Mouse (Mus musculus): ENCODE measurements around the gene Fkbp15.
"Not testable (repeated sequence)": the region's sequence is repeated elsewhere in the genome, so short reads cannot be mapped to it uniquely, and the experiment has no call there.

Fkbp15 gene

DNA sequence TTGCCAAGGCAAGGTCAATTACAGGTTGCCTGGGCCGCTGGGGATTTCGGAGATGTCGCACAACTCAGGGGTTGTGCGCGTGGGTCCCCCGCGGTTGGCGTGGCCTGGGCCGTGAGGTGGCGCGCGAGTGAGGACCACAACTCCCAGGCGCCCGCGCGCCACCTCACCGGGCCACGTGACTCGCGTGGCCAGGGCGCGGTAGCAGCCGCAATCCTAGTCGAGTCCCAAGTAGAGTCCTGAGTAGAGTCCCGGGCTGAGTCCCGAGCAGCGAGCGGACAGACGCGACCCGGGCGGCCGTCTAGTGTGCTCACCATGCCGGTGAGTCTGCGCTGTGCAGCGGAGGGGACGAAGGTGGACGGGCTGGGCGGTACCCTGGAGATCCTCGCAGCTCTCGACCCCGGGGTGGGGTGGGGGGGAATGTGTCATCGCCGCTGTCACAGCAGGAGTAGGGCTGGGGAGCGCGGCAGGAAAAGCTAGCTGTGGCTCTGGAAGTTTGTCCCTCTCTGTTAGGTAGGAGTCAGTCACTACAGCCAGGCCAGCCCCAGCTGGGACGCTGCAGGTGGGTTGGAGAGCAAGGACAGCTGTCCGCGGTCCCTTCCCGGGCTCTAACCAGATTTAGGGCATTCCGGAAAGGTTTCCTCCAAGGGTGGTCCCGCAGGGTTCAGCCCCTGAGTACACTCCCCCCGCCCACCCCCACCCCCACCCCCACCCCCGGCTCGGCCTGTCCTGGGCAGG lies 73.9 kb downstream of the Fkbp15 start:
- in situ Hi-C loops (cut with MboI, MseI) = no loop called here

DNA sequence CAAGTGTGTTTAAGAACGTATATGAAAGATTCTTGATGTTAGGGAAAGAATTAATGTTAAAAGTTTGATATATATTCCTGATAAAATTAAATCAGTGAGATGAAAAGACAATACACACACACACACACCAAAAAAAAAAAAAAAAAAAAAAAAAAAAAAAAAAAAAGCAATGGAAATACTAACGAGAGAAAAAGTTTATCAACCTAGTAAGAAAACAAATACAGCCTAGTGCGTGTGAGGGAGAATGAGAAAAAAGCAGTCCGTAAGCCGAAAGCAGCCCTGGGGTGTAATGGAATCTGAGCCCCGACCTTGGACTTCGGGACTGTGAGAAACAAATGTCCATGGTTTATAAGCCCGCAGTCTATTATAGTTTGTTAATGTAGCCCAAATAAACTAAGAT lies 74.8 kb downstream of the Fkbp15 start:
- in situ Hi-C loops (cut with MboI, MseI) = no loop called here

DNA sequence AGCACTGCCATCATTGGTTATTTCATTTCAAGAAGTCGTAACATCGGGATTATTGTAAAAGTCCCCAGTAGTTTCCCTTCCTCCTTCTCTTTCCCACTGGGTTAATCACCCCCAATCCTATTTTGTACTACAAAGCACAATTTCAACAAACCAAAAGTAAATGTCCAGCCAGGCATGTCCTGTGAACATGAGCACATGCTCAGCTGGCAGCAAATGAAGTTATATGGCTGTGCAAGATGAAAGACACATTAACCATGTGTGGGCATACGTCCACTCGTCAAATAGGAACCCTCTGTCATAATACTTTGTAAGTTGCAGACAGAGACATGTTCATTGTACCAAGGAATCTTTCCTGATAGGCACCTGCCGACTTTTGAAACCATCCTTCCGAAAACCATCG lies 77.4 kb downstream of the Fkbp15 start:
- in situ Hi-C loops (cut with MboI, MseI) = no loop called here

DNA sequence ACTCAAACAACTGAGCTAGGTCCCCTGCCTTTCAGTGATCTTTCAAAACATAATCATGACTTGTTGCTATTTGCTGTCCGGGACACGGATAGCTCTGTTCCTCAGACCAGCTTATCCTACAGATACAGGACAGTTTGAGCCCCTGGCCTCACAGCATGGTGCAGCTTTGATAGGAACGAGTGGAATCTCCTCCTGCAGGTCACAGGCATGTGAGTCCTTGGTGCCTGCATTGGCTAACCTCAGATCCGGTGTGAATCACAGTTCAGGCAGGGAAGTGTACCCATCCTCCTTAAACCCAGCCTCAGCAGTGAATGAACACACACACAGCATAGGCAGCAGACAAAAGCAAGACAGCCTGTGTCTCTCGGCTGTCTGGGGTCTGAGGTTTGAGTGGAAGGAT lies 79.0 kb downstream of the Fkbp15 start:
- in situ Hi-C loops (cut with MboI, MseI) = no loop called here

DNA sequence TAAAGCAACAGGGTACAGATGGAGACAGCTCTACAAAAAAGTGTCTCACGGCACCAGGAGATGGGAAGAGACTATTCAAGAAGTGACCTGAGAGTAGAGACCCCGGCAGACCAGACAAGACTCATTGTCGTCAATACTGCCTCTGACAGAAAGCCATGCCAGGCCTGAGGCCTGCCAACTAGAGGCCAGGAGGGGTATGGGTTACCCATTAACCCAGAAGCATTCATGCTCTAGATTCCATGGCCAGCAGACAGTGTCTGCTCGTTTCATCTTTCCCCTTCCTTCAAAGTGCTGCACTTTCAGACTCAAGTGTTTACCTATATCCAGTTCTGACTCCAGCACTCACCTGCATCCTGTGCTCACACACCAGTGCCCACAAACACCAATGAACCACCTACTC lies 82.3 kb downstream of the Fkbp15 start:
- in situ Hi-C loops (cut with MboI, MseI) = no loop called here

DNA sequence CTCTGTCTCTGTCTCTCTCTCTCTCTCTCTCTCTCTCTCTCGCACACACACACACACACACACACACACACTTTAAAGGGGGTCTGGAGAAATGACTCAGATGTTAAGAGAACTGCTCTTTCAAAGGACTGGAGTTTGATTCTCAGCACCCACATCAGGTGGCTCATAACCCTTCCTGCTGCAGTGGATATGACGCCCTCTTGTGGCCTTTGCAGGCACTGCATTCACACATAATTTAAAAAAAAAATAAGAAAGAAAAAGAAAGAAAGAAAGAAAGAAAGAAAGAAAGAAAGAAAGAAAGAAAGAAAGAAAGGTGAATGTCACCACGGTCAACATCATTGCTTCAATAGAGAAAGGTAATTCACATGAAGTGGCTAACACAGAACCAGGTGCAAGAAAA lies 83.1 kb downstream of the Fkbp15 start:
- in situ Hi-C loops (cut with MboI, MseI) = no loop called here

DNA sequence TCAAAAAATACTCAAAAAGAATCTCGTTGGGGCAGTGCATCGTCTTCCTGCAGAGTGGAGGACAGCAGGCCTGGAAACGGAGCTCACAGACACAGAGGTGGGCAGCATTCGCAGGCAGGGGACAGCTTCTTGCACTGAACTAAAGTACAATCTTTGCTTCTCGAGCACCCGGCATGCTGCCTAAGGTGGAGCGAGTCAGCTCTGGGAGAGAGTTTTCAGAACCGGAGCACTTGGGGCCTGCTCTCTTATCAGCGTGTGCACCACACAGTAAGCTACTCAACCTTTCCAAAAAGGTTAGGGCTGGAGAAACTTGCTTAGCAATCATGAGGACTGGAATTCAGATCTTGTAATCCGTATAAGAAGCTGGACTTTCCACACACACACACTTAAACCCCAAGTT lies 83.7 kb downstream of the Fkbp15 start:
- in situ Hi-C loops (cut with MboI, MseI) = no loop called here

DNA sequence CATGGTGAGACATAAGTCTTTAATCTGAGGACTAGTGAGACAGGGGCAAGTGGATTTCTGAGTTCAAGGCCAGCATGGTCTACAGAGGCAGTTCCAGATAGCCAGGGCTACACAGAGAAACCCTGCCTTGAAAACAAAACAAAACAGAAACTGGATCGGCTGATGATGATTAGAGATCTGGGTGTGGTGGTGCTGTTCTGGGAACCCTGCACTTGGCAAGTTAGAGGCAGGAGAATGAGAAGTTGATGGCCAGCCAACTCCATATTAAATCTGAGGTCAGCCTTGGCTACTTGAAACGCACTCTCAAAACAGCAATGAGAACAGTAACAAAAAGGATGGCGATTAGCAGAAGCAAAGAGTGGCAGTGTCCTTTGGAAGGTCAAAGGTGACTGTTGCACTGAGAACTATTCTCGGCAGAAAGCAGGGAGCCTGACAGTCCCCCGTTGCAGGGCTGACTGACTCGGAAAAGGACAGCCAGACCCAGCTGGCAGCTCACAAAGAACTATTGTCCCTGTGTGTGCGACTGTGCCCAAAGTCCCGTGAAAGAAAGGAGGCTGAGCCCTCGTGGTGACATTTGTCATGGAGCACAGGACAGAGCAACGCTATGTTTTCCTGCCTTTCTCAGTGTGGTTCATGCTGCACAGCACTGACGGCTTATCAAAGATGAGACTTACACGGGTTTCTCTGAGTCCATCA lies 85.4 kb downstream of the Fkbp15 start:
- in situ Hi-C loops (cut with MboI, MseI) = no loop called here

DNA sequence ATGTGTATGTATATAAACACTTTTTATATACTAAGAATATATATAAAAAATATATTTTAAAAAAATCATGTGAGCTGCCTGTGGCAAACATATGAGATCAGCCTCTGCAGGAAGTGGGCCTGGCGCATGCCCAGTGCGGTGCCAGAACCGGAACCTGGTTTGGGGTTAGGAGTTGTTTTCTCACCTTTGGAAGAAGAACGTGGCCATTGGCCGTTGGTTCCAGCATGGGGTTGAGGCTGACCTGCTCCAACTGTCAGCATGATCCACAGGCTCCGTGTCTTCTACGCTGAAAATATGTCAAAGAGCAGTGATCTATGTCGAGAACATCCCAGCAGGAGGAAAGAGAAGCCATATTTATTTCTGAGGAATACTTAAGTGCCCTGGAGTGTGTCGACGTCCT lies 86.4 kb downstream of the Fkbp15 start:
- in situ Hi-C loops (cut with MboI, MseI) = no loop called here

DNA sequence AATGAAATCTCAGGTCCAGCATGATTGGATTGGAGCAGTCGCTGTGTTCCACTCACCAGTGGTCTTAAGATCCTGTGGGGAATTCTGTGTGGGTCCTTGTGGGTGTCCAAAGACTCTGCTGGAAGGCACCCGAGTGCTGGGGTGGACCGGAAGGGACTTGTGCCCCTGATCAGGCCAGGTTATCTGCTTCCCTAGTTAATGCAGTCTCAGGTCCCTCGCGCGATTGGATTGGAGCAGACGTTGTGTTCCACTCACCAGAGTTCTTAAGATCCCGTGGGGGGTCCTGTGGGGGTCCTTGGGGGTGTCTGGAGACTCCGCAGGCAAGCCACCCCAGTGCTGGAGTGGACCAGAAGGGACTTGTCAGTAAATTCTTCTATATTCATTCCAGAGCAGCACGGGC lies 87.7 kb downstream of the Fkbp15 start:
- in situ Hi-C loops (cut with MboI, MseI) = no loop called here

DNA sequence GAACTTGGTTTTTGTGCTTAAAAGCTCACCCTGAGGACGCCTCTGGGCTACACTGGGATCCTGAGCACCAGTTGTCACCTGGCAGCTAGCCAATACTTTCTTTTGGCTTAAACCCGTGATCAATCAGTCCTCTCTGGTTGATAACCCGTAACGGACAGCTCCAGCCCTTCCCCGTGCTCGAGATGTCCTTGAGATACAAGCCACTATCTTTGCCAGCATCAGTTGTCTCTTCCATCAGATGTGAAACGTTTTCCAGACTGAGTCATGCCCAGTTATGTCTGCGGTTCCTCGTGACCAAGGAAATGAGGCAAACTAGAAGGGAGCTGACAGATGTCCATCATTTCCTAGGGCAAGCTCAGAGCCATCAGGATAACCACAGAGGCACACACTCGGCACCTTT lies 93.2 kb downstream of the Fkbp15 start:
- in situ Hi-C loops (cut with MboI, MseI) = no loop called here

DNA sequence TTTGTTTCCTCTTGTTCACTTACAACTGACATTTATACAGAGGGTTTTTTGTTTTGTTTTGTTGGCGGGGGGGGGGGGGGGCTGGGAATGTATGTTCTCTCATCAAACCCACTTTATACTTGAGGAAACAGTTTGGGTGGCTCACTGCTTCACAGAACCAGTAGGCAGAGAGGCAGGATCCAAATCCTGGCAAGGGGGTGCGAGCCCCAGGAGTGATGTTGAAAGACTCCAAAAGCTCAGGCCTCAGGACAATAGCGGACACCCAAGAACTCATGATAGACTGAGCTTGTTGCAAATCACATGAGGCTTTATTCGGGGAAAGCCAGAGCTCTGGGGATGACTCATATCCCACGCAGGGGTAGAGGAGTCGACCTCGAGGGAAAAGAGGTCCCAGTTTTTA lies 94.3 kb downstream of the Fkbp15 start:
- in situ Hi-C loops (cut with MboI, MseI) = not testable (repeated sequence)

DNA sequence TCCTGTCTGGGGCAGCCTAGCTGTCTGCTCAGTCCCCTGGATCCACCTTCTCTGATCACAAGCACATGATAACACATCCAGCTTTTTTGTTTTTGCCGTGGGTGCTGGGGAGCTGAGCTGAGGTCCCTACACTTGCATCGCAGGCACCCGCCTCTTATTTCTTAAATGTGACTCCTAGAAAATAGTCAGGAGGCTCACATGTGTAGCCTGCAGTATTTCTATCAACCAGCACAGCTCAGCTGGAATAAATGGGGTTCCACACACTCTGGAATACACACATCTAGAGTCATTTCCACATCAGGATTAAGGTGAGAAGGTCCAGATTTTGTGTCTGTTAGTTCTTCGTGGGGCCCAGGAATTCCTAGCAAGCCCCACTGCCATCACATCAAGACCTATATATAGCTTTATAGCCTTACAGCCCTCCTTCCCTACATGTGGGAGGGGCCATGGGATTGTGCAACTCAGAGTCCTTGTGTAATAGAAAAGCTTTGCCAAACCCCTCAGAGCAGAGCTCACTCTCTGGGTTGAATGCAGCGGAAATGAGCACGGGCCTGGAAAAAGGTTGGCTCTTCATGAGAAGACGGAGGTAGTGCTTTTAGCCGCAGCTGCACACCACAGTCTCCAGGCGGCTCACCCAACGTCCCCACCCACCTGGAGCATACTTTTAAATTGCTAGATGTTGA lies 95.1 kb downstream of the Fkbp15 start:
- in situ Hi-C loops (cut with MboI, MseI) = no loop called here

DNA sequence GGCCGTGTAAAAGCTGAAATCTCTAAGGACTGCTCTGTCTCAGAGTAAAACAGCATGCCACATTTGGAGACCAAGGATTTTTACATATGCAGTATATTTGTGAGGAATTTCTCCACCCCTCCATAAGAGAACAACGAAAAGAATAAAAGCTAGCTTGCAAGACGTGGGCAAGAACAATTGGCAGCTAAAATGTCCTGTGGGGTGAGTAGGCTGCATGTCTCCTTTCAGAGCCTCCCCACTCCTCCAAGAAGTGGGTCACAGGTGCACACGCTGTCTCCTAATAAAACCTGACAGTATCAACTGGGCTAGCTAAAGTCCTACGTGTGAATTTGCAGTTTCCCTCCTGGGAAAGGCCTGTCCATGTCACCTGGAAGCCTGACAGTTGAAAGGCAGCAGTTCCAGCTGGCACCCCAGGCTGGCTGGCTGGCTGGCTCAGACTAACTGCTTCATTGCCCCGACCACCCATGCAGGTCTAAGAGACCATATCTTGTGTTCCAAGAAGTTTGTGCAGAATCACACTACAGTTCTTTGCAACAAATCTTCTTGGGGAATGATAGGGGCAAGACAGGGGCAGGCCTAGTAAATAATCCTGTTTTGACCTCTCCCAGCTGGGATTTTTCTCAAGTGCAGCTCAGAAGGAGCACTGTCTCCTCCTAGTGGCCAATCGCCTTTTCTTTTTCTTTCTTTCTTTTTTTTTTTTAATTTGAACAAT lies 97.1 kb downstream of the Fkbp15 start:
- in situ Hi-C loops (cut with MboI, MseI) = no loop called here

DNA sequence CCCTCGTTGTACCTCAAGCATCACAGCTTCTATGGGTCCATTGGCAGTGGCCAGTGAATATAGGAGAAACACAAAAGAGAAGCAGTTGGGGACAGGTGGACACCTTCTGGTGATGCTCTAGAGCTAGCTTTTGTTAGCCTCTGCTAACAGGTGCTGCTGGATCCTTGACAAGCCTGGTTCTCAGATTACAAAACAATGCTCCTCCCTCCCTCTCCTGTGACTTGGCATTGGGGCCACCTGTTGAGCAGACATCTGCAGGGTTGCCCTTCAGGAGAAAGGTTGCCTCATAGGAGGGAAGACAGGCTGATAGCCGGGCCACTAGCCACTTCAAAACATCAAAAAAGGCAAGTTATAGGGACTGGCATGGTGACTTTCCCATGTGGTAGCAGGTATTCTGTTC lies 98.1 kb downstream of the Fkbp15 start, which contains the start of gene Slc31a2:
Gene Slc31a2 (plus strand): TSS at position 287 of the 400 bp plus-strand sequence.
- in situ Hi-C loops (cut with MboI, MseI) = no loop called here

DNA sequence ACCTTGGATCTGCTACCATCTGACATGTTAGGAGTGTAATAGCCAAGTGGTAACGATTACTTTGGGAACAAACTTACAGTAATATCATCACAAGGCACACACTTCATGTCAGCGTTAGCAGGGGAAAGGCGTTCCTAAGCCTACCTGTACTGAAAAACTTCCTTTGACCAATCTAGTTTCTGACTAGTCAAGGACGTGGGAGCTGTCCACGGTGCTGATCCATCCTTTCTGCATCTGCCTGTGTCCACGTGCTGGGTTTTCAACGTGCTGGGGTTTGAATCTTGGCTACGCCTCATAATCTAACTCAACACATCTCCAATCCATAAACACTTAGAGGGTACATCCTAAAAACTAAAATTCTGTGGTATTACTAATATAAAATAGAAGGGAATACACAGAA lies 103.4 kb downstream of the Fkbp15 start:
- in situ Hi-C loops (cut with MboI, MseI) = no loop called here

DNA sequence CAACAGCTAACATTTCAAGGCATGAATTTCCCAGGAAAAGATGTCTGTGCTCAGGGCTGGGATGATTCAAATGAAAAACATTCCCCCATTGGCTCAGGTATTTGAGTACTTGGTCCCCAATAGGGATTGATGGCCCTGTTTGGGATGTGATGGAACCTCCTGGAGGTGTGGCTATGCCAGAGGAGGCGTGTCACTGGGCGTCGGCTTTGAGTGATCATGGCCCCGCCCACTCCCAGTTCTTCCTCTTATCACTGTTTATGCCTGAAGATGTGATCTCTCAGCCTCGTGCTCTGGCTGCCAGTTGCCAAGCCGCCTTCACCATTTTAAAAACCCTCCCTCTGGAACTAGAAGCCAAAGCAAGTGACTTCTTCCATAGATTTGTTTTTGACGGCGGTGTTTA lies 105.8 kb downstream of the Fkbp15 start:
- in situ Hi-C loops (cut with MboI, MseI) = no loop called here

DNA sequence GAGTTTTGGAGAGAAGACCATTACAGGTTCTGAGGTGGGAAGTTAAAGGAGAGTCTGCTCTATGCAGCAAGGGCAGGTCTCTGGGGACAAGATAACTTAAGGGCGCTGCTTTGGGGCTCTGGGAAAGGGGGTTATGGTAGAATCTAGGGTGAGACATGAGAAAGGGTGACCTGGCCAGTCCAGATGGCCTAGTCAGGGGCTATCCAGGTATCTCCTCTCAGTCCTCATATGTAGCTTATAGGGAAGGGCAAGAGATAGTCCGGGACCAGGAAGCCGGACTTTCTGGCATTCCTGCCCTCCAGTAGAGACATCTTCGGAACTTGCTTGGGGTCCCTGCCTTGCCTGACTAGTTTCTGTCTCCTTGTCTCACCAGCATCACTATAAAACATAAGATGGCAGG lies 108.6 kb downstream of the Fkbp15 start:
- in situ Hi-C loops (cut with MboI, MseI) = no loop called here

DNA sequence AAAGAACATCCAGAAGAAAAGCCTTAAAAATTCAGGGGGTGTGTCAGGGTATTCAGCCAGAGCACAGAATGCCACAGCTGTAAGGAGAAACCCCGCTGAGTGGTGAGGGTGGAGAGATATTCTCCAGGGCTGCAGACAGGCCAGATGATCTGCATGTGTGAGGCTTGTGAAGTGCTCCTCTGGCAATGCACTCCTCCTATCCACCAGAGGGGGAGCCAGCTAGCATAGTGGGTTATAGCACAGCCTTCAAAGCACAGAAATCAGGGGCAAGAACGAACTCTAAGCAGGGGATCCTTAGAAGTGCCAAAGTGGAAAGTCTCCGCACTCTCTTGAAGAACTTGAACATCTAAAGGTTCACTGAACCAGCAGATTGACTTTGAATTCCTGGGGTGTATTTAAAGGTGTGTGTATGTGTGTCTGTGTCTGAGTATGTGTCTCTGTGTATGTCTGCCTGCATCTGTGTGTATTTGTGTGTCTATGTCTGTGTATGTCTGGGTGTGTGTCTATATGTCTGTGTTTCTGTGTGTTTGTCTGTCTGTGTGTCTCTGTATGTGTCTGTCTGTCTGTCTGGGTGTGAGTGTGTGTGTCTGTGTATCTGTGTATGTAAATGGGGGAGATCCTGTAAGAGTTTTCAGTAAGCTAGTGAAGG lies 109.3 kb downstream of the Fkbp15 start:
- in situ Hi-C loops (cut with MboI, MseI) = no loop called here

Data from regulatory T cell (primary cell).